Mouse (Mus musculus): Measurements from ENCODE around the gene Baz1b. TPM values are rescaled to one million over a fixed set of nuclear protein-coding genes. Genes with fewer than 3 reads are reported as not detected.

The Baz1b gene
- polyA plus RNA-seq, 1 experiment = 70.7 TPM

- no peak for DNase-seq (ENCODE audit: low read depth)
- TF ChIP-seq POLR2A (IDR thresholded peaks at IDR 0.05; ENCODE audit: borderline replicate concordance, extremely low read depth, insufficient read depth, insufficient read length, poor library complexity, severe bottlenecking) (no peak), CTCF (IDR thresholded peaks at IDR 0.05; ENCODE audit: borderline replicate concordance, extremely low read depth, insufficient read depth, insufficient read length) (no peak)
Observed at GRCm38 (mm10) chr5:135257559-135257958, 70.5 kb downstream of the Baz1b start.

GRCm38 (mm10) chr5:135258280-135259150, 71.5 kb downstream of the Baz1b start:
- TF ChIP-seq CTCF (IDR thresholded peaks at IDR 0.05; ENCODE audit: borderline replicate concordance, extremely low read depth, insufficient read depth, insufficient read length) (no peak), POLR2A (IDR thresholded peaks at IDR 0.05; ENCODE audit: borderline replicate concordance, extremely low read depth, insufficient read depth, insufficient read length, poor library complexity, severe bottlenecking) (no peak)
- DNase-seq (ENCODE audit: low read depth) = peak; percentile 95

GRCm38 (mm10) chr5:135263866-135264503, 76.9 kb downstream of the Baz1b start:
- peak; percentile 89 for DNase-seq (ENCODE audit: low read depth)
- TF ChIP-seq CTCF (IDR thresholded peaks at IDR 0.05; ENCODE audit: borderline replicate concordance, extremely low read depth, insufficient read depth, insufficient read length) (no peak), POLR2A (IDR thresholded peaks at IDR 0.05; ENCODE audit: borderline replicate concordance, extremely low read depth, insufficient read depth, insufficient read length, poor library complexity, severe bottlenecking) (no peak)

GRCm38 (mm10) chr5:135264548-135264947, 77.5 kb downstream of the Baz1b start:
- DNase-seq (ENCODE audit: low read depth) = peak; percentile 37
- TF ChIP-seq POLR2A (IDR thresholded peaks at IDR 0.05; ENCODE audit: borderline replicate concordance, extremely low read depth, insufficient read depth, insufficient read length, poor library complexity, severe bottlenecking) (no peak), CTCF (IDR thresholded peaks at IDR 0.05; ENCODE audit: borderline replicate concordance, extremely low read depth, insufficient read depth, insufficient read length) (no peak)

- TF ChIP-seq CTCF (IDR thresholded peaks at IDR 0.05; ENCODE audit: borderline replicate concordance, extremely low read depth, insufficient read depth, insufficient read length) = no peak
Observed at GRCm38 (mm10) chr5:135269451-135269850, 82.4 kb downstream of the Baz1b start.

GRCm38 (mm10) chr5:135270361-135270760, 83.3 kb downstream of the Baz1b start:
- no peak for DNase-seq (ENCODE audit: low read depth)
- TF ChIP-seq CTCF (IDR thresholded peaks at IDR 0.05; ENCODE audit: borderline replicate concordance, extremely low read depth, insufficient read depth, insufficient read length) = no peak
- TF ChIP-seq POLR2A (IDR thresholded peaks at IDR 0.05; ENCODE audit: borderline replicate concordance, extremely low read depth, insufficient read depth, insufficient read length, poor library complexity, severe bottlenecking) = no peak

More at GRCm38 (mm10) chr5:135269451-135269850, 82.4 kb downstream of the Baz1b start:
- DNase-seq (ENCODE audit: low read depth) = no peak

- DNase-seq (ENCODE audit: low read depth) = peak; percentile 96
- TF ChIP-seq POLR2A (IDR thresholded peaks at IDR 0.05; ENCODE audit: borderline replicate concordance, extremely low read depth, insufficient read depth, insufficient read length, poor library complexity, severe bottlenecking) (no peak), CTCF (IDR thresholded peaks at IDR 0.05; ENCODE audit: borderline replicate concordance, extremely low read depth, insufficient read depth, insufficient read length) (no peak)
Observed at GRCm38 (mm10) chr5:135271563-135272165, 84.6 kb downstream of the Baz1b start.

GRCm38 (mm10) chr5:135274663-135275396, 87.8 kb downstream of the Baz1b start:
- peak; percentile 84 for DNase-seq (ENCODE audit: low read depth)
- TF ChIP-seq CTCF (IDR thresholded peaks at IDR 0.05; ENCODE audit: borderline replicate concordance, extremely low read depth, insufficient read depth, insufficient read length) (no peak), POLR2A (IDR thresholded peaks at IDR 0.05; ENCODE audit: borderline replicate concordance, extremely low read depth, insufficient read depth, insufficient read length, poor library complexity, severe bottlenecking) (no peak)

- peak; percentile 36 for DNase-seq (ENCODE audit: low read depth)
Observed at GRCm38 (mm10) chr5:135276597-135276996, 89.5 kb downstream of the Baz1b start.

GRCm38 (mm10) chr5:135280226-135280625, 93.2 kb downstream of the Baz1b start:
- no peak for TF ChIP-seq CTCF (IDR thresholded peaks at IDR 0.05; ENCODE audit: borderline replicate concordance, extremely low read depth, insufficient read depth, insufficient read length)
- TF ChIP-seq POLR2A (IDR thresholded peaks at IDR 0.05; ENCODE audit: borderline replicate concordance, extremely low read depth, insufficient read depth, insufficient read length, poor library complexity, severe bottlenecking) = no peak
- DNase-seq (ENCODE audit: low read depth) = peak; percentile 26

More at GRCm38 (mm10) chr5:135276597-135276996, 89.5 kb downstream of the Baz1b start:
- no peak for TF ChIP-seq POLR2A (IDR thresholded peaks at IDR 0.05; ENCODE audit: borderline replicate concordance, extremely low read depth, insufficient read depth, insufficient read length, poor library complexity, severe bottlenecking)
- no peak for TF ChIP-seq CTCF (IDR thresholded peaks at IDR 0.05; ENCODE audit: borderline replicate concordance, extremely low read depth, insufficient read depth, insufficient read length)

- no peak for TF ChIP-seq CTCF (IDR thresholded peaks at IDR 0.05; ENCODE audit: borderline replicate concordance, extremely low read depth, insufficient read depth, insufficient read length)
- no peak for TF ChIP-seq POLR2A (IDR thresholded peaks at IDR 0.05; ENCODE audit: borderline replicate concordance, extremely low read depth, insufficient read depth, insufficient read length, poor library complexity, severe bottlenecking)
- DNase-seq (ENCODE audit: low read depth) = peak; percentile 82
Observed at GRCm38 (mm10) chr5:135285211-135285610, 98.1 kb downstream of the Baz1b start.
